Mouse (Mus musculus) C2C12 (cell line): ENCODE measurements around the gene Hrct1. TPM values are rescaled to one million over a fixed set of nuclear protein-coding genes. Genes with fewer than 3 reads are reported as not detected.

Experiments used
- H3K27me3 ChIP-seq: one replicate; pipeline ENCODE4 v1.6.1; 2011; ENCODE audit not compliant: control insufficient read depth, insufficient read depth, insufficient read length
- H3K36me3 ChIP-seq: one replicate; pipeline ENCODE4 v1.6.1; 2011; ENCODE audit not compliant: control insufficient read depth, insufficient read depth
- H3K4me3 ChIP-seq: one replicate; pipeline ENCODE4 v1.5.1; 2011; ENCODE audit warnings: mild to moderate bottlenecking, control low read depth; ENCODE audit not compliant: poor library complexity, insufficient read depth, severe bottlenecking
- H3K79me2 ChIP-seq: one replicate; pipeline ENCODE4 v1.6.1; 2011; ENCODE audit not compliant: control insufficient read depth, insufficient read depth
- H3K79me3 ChIP-seq: one replicate; pipeline ENCODE4 v1.6.1; 2011; ENCODE audit warnings: low read depth, control low read depth
- H3ac ChIP-seq: one replicate; pipeline ENCODE3; 2011; ENCODE audit warnings: low read depth; ENCODE audit not compliant: control insufficient read depth, insufficient read length
- CEBPB ChIP-seq: IDR thresholded peaks from one replicate; pipeline ENCODE4 v1.6.1; 2011; ENCODE audit warnings: low read depth, mild to moderate bottlenecking, control low read depth, moderate library complexity
- CTCF ChIP-seq: IDR thresholded peaks from one replicate; pipeline ENCODE4 v1.5.1; 2011; ENCODE audit not compliant: control insufficient read depth, insufficient read depth, insufficient read length
- FOSL1 ChIP-seq: IDR thresholded peaks from one replicate; pipeline ENCODE4 v1.8.0; 2011; ENCODE audit warnings: mild to moderate bottlenecking, low read length; ENCODE audit not compliant: poor library complexity, insufficient read depth, severe bottlenecking
- MAX ChIP-seq: IDR thresholded peaks from one replicate; pipeline ENCODE4 v1.6.1; 2011; ENCODE audit warnings: mild to moderate bottlenecking, control low read depth
- MYOD1 ChIP-seq: IDR thresholded peaks from one replicate; pipeline ENCODE4 v1.6.1; 2011; ENCODE audit warnings: low read depth; ENCODE audit not compliant: control insufficient read depth, insufficient read length
- MYOG ChIP-seq: IDR thresholded peaks from one replicate; pipeline ENCODE4 v1.6.1; 2011; ENCODE audit not compliant: control insufficient read depth, insufficient read length; ENCODE audit errors: extremely low read depth
- USF1 ChIP-seq: IDR thresholded peaks from one replicate; pipeline ENCODE4 v1.6.1; 2011; ENCODE audit warnings: low read depth, mild to moderate bottlenecking, control low read depth, moderate library complexity
- polyA plus RNA-seq: library from polyadenylated mRNA; unstranded; fragments of >200 nt; fragmentation: generic; extraction: Trizol; gene quantifications from one replicate; pipeline ENCODE4 v1.2.1, GENCODE M21; 2012; ENCODE audit warnings: missing spikeins

The Hrct1 gene
- polyA plus RNA-seq, 1 experiment: 5.0 TPM

DNA sequence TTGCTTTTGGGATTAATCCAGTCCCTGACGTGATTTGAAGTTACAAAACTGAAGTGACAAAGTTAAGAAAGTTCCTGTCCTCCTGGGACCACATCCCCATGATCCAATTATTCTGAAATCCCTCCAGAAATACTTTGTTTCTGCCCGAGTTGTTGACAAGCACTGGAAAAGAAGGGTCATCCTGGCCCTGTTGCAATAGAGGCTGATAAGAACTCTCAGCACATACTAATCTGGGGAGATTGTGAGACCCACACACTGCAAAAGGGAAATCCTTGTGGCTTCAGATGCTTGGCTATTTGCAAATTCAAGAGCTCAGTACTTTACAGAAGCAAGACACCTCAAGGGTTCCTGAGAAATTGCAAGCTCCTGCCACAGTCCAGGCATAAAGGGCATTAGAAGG, 45.3 kb downstream of the Hrct1 start:
- H3K36me3 ChIP-seq: no peaks in the 10 kb centered on the region
- no peaks in the 10 kb centered on the region for H3K79me3 ChIP-seq
- H3ac ChIP-seq: no peak overlapping the region
- H3K4me3 ChIP-seq: no peak overlapping the region
- TF ChIP-seq MYOD1: no peak
- no peak for TF ChIP-seq USF1
- no peak for TF ChIP-seq FOSL1
- TF ChIP-seq CEBPB: no peak
- no peak for TF ChIP-seq CTCF
- no peak for TF ChIP-seq MYOG
- no peak for TF ChIP-seq MAX
- no peaks in the 10 kb centered on the region for H3K79me2 ChIP-seq
- H3K27me3 ChIP-seq: peaks cover 37% of the 10 kb centered on the region

Other genes starting within 250 kb of the Hrct1 start
- gene Sit1, start 243.5 kb upstream of the Hrct1 start, polyA plus RNA-seq: not detected
- 58.9 TPM for gene Ccdc107, start 234.3 kb upstream of the Hrct1 start, polyA plus RNA-seq
- 11.7 TPM for gene Arhgef39, start 227.5 kb upstream of the Hrct1 start, polyA plus RNA-seq
- gene Car9, start 220.2 kb upstream of the Hrct1 start, polyA plus RNA-seq: 0.67 TPM
- gene Tpm2, start 203.4 kb upstream of the Hrct1 start, polyA plus RNA-seq: 622 TPM
- 52.4 TPM for gene Creb3, start 164.9 kb upstream of the Hrct1 start, polyA plus RNA-seq
- gene Tln1, start 164.5 kb upstream of the Hrct1 start, polyA plus RNA-seq: 158 TPM
- 22.6 TPM for gene Rgp1, start 148.5 kb upstream of the Hrct1 start, polyA plus RNA-seq
- gene Gba2, start 148.3 kb upstream of the Hrct1 start, polyA plus RNA-seq: 6.0 TPM
- not detected for gene Msmp, start 142.7 kb upstream of the Hrct1 start, polyA plus RNA-seq
- gene Npr2, start 95.3 kb upstream of the Hrct1 start, polyA plus RNA-seq: 7.3 TPM
- 0.04 TPM for gene Spag8, start 73.6 kb upstream of the Hrct1 start, polyA plus RNA-seq
- 48.0 TPM for gene Hint2, start 70.7 kb upstream of the Hrct1 start, polyA plus RNA-seq
- gene Tmem8b, start 58.2 kb upstream of the Hrct1 start, polyA plus RNA-seq: 0.16 TPM
- 1.4 TPM for gene Fam221b, start 58.0 kb upstream of the Hrct1 start, polyA plus RNA-seq
- not detected for gene Olfr70, start 26.4 kb upstream of the Hrct1 start, polyA plus RNA-seq
- gene Olfr71, start 16.9 kb upstream of the Hrct1 start, polyA plus RNA-seq: not detected
- gene Spaar, start 2.8 kb downstream of the Hrct1 start, polyA plus RNA-seq: 0.11 TPM
- gene Olfr159, start 43.8 kb downstream of the Hrct1 start, polyA plus RNA-seq: not detected
- not detected for gene Olfr156, start 96.7 kb downstream of the Hrct1 start, polyA plus RNA-seq
- not detected for gene Olfr157, start 113.0 kb downstream of the Hrct1 start, polyA plus RNA-seq
- not detected for gene Olfr155, start 124.4 kb downstream of the Hrct1 start, polyA plus RNA-seq
- 0.61 TPM for gene Reck, start 148.3 kb downstream of the Hrct1 start, polyA plus RNA-seq
- gene Glipr2, start 230.2 kb downstream of the Hrct1 start, polyA plus RNA-seq: 101 TPM